Mouse (Mus musculus): ENCODE measurements around the gene 6820408C15Rik.

GRCm38 (mm10) chr2:152459241-152459640 is 43.9 kb downstream of the 6820408C15Rik start:
- no peak for TF ChIP-seq ETS1 (conservative IDR thresholded peaks at IDR 0.05; ENCODE audit: low read depth, low read length)
- TF ChIP-seq CTCF (conservative IDR thresholded peaks at IDR 0.05 in 1 of 2, IDR thresholded peaks at IDR 0.05 in 1 of 2; ENCODE audit: low read depth in 2 of 2, low read length in 2 of 2): no peak

All from CH12.LX (cell line).